ENCODE assay signal across 8 mouse cellular contexts in the genomic region with DNA sequence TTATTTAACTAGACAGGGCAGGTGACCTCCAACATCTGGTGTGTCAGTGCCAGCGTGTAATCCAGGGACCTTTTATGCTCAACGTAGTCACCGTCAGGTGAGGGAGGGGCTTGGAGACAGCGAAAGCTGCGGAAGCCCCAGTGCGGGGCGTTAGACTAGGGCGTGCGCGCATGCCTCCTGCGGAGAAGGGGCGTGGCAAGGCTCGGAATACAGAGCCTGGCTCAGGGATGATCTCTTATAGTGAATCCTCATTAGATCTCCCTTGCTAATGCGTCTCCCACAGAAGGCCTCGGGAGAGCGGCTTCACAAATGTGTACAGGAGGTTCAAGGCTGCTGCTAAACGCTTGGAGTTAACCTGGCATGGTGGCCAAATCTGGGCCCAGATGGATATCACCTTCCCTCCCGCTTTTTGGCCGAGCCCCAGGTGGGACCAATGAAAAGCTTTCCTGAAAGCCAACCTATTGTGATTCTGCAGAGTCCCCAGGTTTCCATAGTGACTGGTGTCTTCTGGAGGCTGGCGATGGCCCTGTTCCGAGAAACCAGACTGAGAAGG. TPM values are rescaled to one million over a fixed set of nuclear protein-coding genes. Genes with fewer than 3 reads are reported as not detected.
DNase-seq lines count a peak whose midpoint lies in the region; ATAC-seq lines count a peak whose summit lies in the region.

No protein-coding gene starts in this region.

- peak overlapping the region; percentile 40 for H3K4me3 ChIP-seq in embryonic facial prominence, embryonic 12.5 days
- peak overlapping the region; percentile 40 for H3K4me3 ChIP-seq in intestine, embryonic 14.5 days (ENCODE audit: low read depth, low read length)
- peak overlapping the region; percentile 40 for H3K4me3 ChIP-seq in neural tube, embryonic 15.5 days (replicated peaks)

- peak overlapping the region; percentile 55 for H3K4me2 ChIP-seq in embryonic facial prominence, embryonic 12.5 days (replicated peaks)
- peak overlapping the region; percentile 52 for H3K4me2 ChIP-seq in intestine, embryonic 14.5 days (ENCODE audit: low read length)
- H3K4me2 ChIP-seq in neural tube, embryonic 15.5 days: peak overlapping the region; percentile 63

- ATAC-seq in embryonic facial prominence, embryonic 12.5 days (ENCODE audit: insufficient number of reproducible peaks, insufficient read depth, low FRiP score, low TSS enrichment): peak; percentile 65; the same call in 1 of the 2 replicates
- peak; percentile 86 for ATAC-seq in intestine, embryonic 14.5 days (replicated peaks; ENCODE audit: low FRiP score, low TSS enrichment, low read depth)
- ATAC-seq in neural tube, embryonic 15.5 days (ENCODE audit: low FRiP score): peak; percentile 96
- no peak for ATAC-seq in monocyte, adult 5-6 weeks (replicated peaks; ENCODE audit: insufficient number of reproducible peaks, low FRiP score, low TSS enrichment, poor library complexity, severe bottlenecking)

- DNase-seq in ovary, adult 18-20 months (ENCODE audit: low spot score): peak; percentile 36
- no peak for DNase-seq in ovary, postnatal 10 days (ENCODE audit: low spot score)
- DNase-seq in intestine, embryonic 14.5 days (ENCODE audit: low spot score): peak; percentile 78
- peak; percentile 42 for DNase-seq in liver
- no peak for DNase-seq in thymus, postnatal 25 days

- 6% methylated on average over 21 of the region's 21 CpGs for WGBS in embryonic facial prominence, embryonic 12.5 days
- WGBS in intestine, embryonic 14.5 days: 9% methylated on average over 21 of the region's 21 CpGs
- WGBS in neural tube, embryonic 15.5 days: 3% methylated on average over 21 of the region's 21 CpGs

- H3K27me3 ChIP-seq in embryonic facial prominence, embryonic 12.5 days: no peaks in the 10 kb centered on the region
- no peaks in the 10 kb centered on the region for H3K27me3 ChIP-seq in intestine, embryonic 14.5 days (replicated peaks; ENCODE audit: control insufficient read depth, insufficient read depth, low read length)
- no peaks in the 10 kb centered on the region for H3K27me3 ChIP-seq in neural tube, embryonic 15.5 days (replicated peaks)

- no peak overlapping the region for H3K27ac ChIP-seq in embryonic facial prominence, embryonic 12.5 days
- H3K27ac ChIP-seq in intestine, embryonic 14.5 days (ENCODE audit: low read depth): no peak overlapping the region
- H3K27ac ChIP-seq in neural tube, embryonic 15.5 days (replicated peaks): peak overlapping the region; percentile 71

- H3K9ac ChIP-seq in embryonic facial prominence, embryonic 12.5 days: peak overlapping the region; percentile 39; the same call in 1 of the 2 replicates
- H3K9ac ChIP-seq in intestine, embryonic 14.5 days (ENCODE audit: low read length): peak overlapping the region; percentile 31; the same call in 1 of the 2 replicates
- H3K9ac ChIP-seq in neural tube, embryonic 15.5 days (replicated peaks): peak overlapping the region; percentile 41

- no peaks in the 10 kb centered on the region for H3K9me3 ChIP-seq in embryonic facial prominence, embryonic 12.5 days
- no peaks in the 10 kb centered on the region for H3K9me3 ChIP-seq in intestine, embryonic 14.5 days (ENCODE audit: control insufficient read depth, low read length)
- no peaks in the 10 kb centered on the region for H3K9me3 ChIP-seq in neural tube, embryonic 15.5 days (replicated peaks)

- peaks cover 7% of the 10 kb centered on the region; the same call in 1 of the 2 replicates for H3K4me1 ChIP-seq in embryonic facial prominence, embryonic 12.5 days
- no peaks in the 10 kb centered on the region; the same call in 1 of the 2 replicates for H3K4me1 ChIP-seq in intestine, embryonic 14.5 days (replicated peaks; ENCODE audit: control insufficient read depth, insufficient read depth, low read length)
- H3K4me1 ChIP-seq in neural tube, embryonic 15.5 days: peaks cover 19% of the 10 kb centered on the region

- no peaks in the 10 kb centered on the region for H3K36me3 ChIP-seq in embryonic facial prominence, embryonic 12.5 days
- no peaks in the 10 kb centered on the region for H3K36me3 ChIP-seq in intestine, embryonic 14.5 days (ENCODE audit: control insufficient read depth, insufficient read depth, low read length)
- no peaks in the 10 kb centered on the region for H3K36me3 ChIP-seq in neural tube, embryonic 15.5 days

RNA-seq across cellular contexts. Expression of gene 1110038F14Rik, which starts 39.3 kb away (rescaled TPM):
- polyA plus RNA-seq in embryonic facial prominence, embryonic 12.5 days (2016; fragmentation: Nextera tagmentation; extraction: Ambion mirVana): 88.5 and 92.8 TPM in 2 replicates
- 64.2 and 72.7 TPM in 2 replicates for polyA plus RNA-seq in intestine, embryonic 14.5 days (2014; fragmentation: Nextera tagmentation; extraction: Ambion mirVana)
- polyA plus RNA-seq in neural tube, embryonic 15.5 days (2015; fragmentation: Nextera tagmentation; extraction: Ambion mirVana): 43.1 and 50.0 TPM in 2 replicates
- 25.1 to 39.8 TPM (median 32.8 TPM) in 3 replicates for total RNA-seq in monocyte, adult 5-6 weeks (2017)

RNA-seq across cellular contexts. Expression of gene Apol6, which starts 56.9 kb away (rescaled TPM):
- 0.09 TPM in 1 of 2 replicates, not detected in the other for polyA plus RNA-seq in embryonic facial prominence, embryonic 12.5 days (2016; fragmentation: Nextera tagmentation; extraction: Ambion mirVana)
- 0.58 and 0.84 TPM in 2 replicates for polyA plus RNA-seq in intestine, embryonic 14.5 days (2014; fragmentation: Nextera tagmentation; extraction: Ambion mirVana)
- polyA plus RNA-seq in neural tube, embryonic 15.5 days (2015; fragmentation: Nextera tagmentation; extraction: Ambion mirVana): 0.54 TPM in 1 of 2 replicates, not detected in the other
- total RNA-seq in monocyte, adult 5-6 weeks (2017): not detected in 3 replicates

Comparison
In these comparisons a context has a peak if more than half of its experiments do, and no peak if none do; other contexts are left out.
1. DNase-seq: peak in ovary, adult 18-20 months (single experiment), intestine, embryonic 14.5 days (single experiment) and liver (single experiment); none in ovary, postnatal 10 days (single experiment) and thymus, postnatal 25 days (single experiment).
2. Peak in every context shown above with its lines, with median percentiles within 50 percentile points of each other: H3K4me2 ChIP-seq, H3K4me3 ChIP-seq and H3K9ac ChIP-seq.